Mouse (Mus musculus) gastrocnemius, postnatal 4 days (tissue): Measurements from ENCODE around the gene Gm20837. TPM values are rescaled to one million over a fixed set of nuclear protein-coding genes. Genes with fewer than 3 reads are reported as not detected.
"Not testable (repeated sequence)": the region's sequence is repeated elsewhere in the genome, so short reads cannot be mapped to it uniquely, and the experiment has no call there.

Source experiments
- DNase-seq, 2 experiments: peaks; one replicate each; pipeline ENCODE4 v3.0.0; 2021 to 2022; ENCODE audit warnings: low spot score in 2 of 2, mixed read lengths in 2 of 2
- long read RNA-seq, 2 experiments: library from polyadenylated mRNA; stranded (forward); transcript quantifications; one replicate each; pipeline ENCODE4 v2.0.0; 2021
- total RNA-seq, 2 experiments: library from RNA; stranded (reverse); gene quantifications; 2 replicates each; pipeline ENCODE4 v1.2.3; 2021

Gm20837 gene
- total RNA-seq, result not detected
- long read RNA-seq, experiment 1, result 0 reads
- long read RNA-seq, experiment 2, result 0 reads

DNA sequence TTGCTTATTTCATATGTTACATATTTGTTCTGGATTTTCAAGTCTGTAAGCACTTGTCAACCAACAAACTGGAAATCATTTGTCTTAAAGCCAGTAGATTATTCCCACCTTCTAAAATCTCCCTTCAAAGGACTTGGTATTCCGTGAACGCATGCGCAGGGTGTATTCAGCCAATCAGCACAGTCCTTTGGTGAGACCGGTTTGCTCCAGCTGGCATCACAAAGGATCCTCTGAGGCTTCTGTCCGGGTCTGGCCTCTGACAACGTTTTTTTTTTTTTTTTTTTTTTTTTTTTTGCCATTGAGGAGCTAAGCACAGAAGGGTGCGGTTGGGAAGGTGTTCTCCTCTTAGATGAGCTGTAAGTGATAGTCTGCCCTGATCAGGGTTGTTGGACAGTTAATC is at the start of gene Gm20837:
TSS of gene Gm20837 (plus strand) at position 301 of the 400 bp plus-strand sequence.
- DNase-seq, result not testable (repeated sequence)
